Mouse (Mus musculus): ENCODE data around the gene Rcor1. TPM values are rescaled to one million over a fixed set of nuclear protein-coding genes. Genes with fewer than 3 reads are reported as not detected.

Gene Rcor1
- polyA plus RNA-seq, 1 experiment from 2014 or later: 17.0 TPM

DNA sequence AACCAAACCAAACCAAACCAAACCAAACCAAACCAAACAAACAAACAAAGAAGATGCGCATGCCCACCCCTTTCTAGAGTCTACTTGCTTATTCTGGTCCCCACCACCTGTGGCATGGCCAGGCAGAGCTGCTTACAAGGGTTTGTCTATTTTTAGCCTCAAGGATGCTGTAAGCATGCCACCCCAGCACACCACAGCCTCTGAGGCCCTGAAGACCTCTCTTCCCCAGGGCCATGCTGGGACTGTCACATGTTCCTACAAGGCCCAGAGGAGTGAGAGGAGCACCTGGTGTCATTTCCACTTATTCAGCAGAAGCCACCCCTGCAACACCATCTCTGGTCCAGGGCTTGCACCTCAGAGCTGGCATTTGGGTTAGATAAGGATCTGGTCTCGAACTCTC is 105.4 kb downstream of the Rcor1 start:
- no peak overlapping the region for H3K4me3 ChIP-seq (ENCODE audit: low read depth, low read length)
- WGBS: 83% methylated on average over 2 of the region's 2 CpGs
- no peak overlapping the region for H3K4me2 ChIP-seq
- H3K27ac ChIP-seq (ENCODE audit: low read depth): no peak overlapping the region
- ATAC-seq (ENCODE audit: insufficient read depth): no peak
- DNase-seq: no peak
- peaks cover 3% of the 10 kb centered on the region; the same call in 1 of the 2 replicates for H3K4me1 ChIP-seq (ENCODE audit: insufficient read depth)
- H3K9ac ChIP-seq: no peak overlapping the region
- no peaks in the 10 kb centered on the region for H3K9me3 ChIP-seq (ENCODE audit: low read depth, low read length)
- H3K36me3 ChIP-seq (ENCODE audit: insufficient read depth): no peaks in the 10 kb centered on the region
- TF ChIP-seq CTCF (IDR thresholded peaks at IDR 0.05; ENCODE audit: low read depth): no peak
- H3K27me3 ChIP-seq (ENCODE audit: insufficient read depth, low read length): no peaks in the 10 kb centered on the region

DNA sequence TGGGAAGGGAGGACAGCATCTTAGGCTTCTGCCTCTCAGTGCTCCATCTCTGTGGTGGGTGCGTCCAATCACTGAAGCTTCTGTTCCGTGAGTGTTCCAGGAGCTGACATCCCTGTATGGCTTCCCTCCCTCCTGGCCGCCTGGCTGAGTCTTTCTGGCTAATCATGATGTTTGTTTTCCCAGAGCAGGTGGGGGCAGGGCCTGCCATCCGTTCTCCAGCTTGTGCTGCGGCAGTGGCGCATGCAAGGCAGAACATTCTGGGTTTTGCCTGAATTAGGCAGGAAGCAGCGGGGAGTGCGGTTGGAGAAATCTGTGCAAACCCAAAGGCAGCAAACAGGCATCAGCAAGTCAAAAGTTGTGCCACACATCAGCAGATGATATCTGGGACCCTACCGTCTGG is 106.1 kb downstream of the Rcor1 start:
- ATAC-seq (ENCODE audit: insufficient read depth) (no peak), DNase-seq (peak; percentile 16)
- Histone ChIP-seq H3K4me3 (ENCODE audit: low read depth, low read length) (no peak overlapping the region), H3K36me3 (ENCODE audit: insufficient read depth) (no peaks in the 10 kb centered on the region), H3K9ac (no peak overlapping the region), H3K4me1 (ENCODE audit: insufficient read depth) (peaks cover 3% of the 10 kb centered on the region; the same call in 1 of the 2 replicates), H3K27ac (ENCODE audit: low read depth) (no peak overlapping the region), H3K27me3 (ENCODE audit: insufficient read depth, low read length) (no peaks in the 10 kb centered on the region), H3K4me2 (no peak overlapping the region), H3K9me3 (ENCODE audit: low read depth, low read length) (no peaks in the 10 kb centered on the region)
- 27% methylated on average over 9 of the region's 9 CpGs for WGBS
- TF ChIP-seq CTCF (IDR thresholded peaks at IDR 0.05; ENCODE audit: low read depth): no peak

DNA sequence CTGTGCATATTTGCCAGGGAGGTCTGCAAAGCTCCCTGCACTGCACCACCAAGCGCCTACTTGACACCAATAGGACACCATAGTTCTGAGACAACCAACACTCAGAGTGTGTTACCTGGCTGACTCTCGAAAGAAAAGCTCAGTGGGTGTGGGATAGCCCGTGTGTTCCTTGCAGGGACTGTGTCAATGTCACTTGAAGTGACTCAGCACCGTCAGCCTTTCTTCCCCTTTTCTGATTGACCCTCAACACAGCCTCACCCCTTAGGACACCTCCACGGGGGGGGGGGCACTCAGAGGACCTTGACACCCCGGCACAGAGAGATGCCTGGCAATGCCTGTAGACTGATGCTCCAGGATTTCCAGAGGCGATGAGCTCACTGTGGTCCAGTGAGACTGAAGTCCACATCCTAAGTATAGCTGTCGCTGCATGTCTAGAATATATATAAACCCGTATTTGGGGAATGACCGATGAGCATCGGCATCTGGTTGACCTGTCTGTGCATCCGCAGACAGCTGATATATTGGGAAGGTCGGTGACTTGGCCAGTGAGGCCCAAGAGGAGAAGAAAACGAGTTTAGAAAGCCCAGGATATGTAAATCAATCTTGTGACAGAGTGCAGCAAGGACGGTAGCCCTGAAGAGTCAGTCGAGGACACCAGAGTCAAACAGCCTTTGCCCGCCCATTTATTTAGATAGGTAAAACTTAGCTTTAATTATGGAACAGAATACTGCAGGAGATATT is 110.5 kb downstream of the Rcor1 start:
- Histone ChIP-seq H3K4me2 (no peak overlapping the region), H3K9me3 (ENCODE audit: low read depth, low read length) (no peaks in the 10 kb centered on the region), H3K36me3 (ENCODE audit: insufficient read depth) (no peaks in the 10 kb centered on the region), H3K27me3 (ENCODE audit: insufficient read depth, low read length) (no peaks in the 10 kb centered on the region), H3K27ac (ENCODE audit: low read depth) (no peak overlapping the region), H3K4me3 (ENCODE audit: low read depth, low read length) (no peak overlapping the region), H3K9ac (no peak overlapping the region), H3K4me1 (ENCODE audit: insufficient read depth) (no peaks in the 10 kb centered on the region; the same call in 1 of the 2 replicates)
- DNase-seq (no peak), ATAC-seq (ENCODE audit: insufficient read depth) (no peak)
- WGBS: 49% methylated on average over 17 of the region's 17 CpGs
- no peak for TF ChIP-seq CTCF (IDR thresholded peaks at IDR 0.05; ENCODE audit: low read depth)

DNA sequence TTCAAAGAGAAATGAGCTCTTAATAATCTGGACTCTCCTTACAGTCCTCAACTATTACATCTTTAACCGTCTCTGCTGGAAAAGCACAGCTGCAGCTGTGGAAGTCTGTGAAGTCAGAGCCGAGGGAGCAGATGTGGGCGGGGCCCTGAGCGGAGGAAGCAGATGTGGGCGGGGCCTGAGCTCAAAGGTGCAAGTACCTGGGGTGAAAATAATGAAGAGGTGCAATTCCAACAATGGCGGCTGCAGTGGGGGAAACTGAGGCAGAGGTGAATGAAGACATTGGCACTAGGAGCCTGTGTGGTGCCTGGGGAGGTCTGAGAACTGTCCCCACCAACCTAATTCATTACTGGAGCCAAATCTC is 111.1 kb downstream of the Rcor1 start:
- WGBS: 3% methylated on average over 6 of the region's 6 CpGs
- no peak for TF ChIP-seq CTCF (IDR thresholded peaks at IDR 0.05; ENCODE audit: low read depth)
- Histone ChIP-seq H3K4me2 (no peak overlapping the region), H3K4me3 (ENCODE audit: low read depth, low read length) (no peak overlapping the region), H3K27ac (ENCODE audit: low read depth) (no peak overlapping the region), H3K4me1 (ENCODE audit: insufficient read depth) (no peaks in the 10 kb centered on the region; the same call in 1 of the 2 replicates), H3K9me3 (ENCODE audit: low read depth, low read length) (no peaks in the 10 kb centered on the region), H3K36me3 (ENCODE audit: insufficient read depth) (no peaks in the 10 kb centered on the region), H3K9ac (no peak overlapping the region), H3K27me3 (ENCODE audit: insufficient read depth, low read length) (no peaks in the 10 kb centered on the region)
- DNase-seq: peak; percentile 42
- no peak for ATAC-seq (ENCODE audit: insufficient read depth)

DNA sequence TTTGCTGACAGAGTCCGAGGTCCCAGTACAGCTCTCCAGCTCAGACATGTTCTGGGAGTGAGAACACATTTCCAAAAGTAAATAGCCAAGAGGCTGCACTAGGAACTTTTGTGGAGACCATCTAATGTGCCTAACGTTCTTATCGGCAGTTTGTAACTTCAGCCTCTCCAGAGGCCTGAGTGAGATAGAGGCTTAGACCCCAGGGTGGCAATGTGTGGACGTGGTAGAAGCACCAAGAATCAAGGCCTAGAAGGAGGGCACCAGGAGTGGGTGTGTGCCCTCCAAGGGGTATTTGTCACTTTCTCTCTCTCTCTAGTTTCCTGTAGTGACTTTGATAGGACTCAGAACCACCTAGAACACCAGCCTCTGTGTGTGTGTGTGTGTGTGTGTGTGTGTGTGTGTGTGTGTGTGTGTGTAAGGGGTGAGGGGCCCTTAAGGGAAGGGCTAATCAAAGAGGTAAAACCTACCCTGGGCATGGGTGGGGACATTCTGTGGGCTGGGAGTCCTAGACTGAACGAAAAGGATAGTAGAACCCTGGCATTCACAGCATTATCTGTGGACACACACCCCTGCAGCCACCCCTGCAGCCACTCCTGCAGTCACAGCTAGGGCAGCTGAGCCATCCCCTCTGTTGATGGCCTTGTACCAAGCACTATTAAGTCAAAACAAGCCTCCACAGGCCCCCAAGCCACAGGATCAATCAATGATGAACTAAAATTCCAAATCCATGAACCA is 112.4 kb downstream of the Rcor1 start:
- H3K27me3 ChIP-seq (ENCODE audit: insufficient read depth, low read length): no peaks in the 10 kb centered on the region
- no peak overlapping the region for H3K4me2 ChIP-seq
- H3K9me3 ChIP-seq (ENCODE audit: low read depth, low read length): no peaks in the 10 kb centered on the region
- no peak overlapping the region for H3K27ac ChIP-seq (ENCODE audit: low read depth)
- DNase-seq (no peak), ATAC-seq (ENCODE audit: insufficient read depth) (no peak)
- no peak overlapping the region for H3K9ac ChIP-seq
- no peaks in the 10 kb centered on the region; the same call in 1 of the 2 replicates for H3K4me1 ChIP-seq (ENCODE audit: insufficient read depth)
- WGBS: 72% methylated on average over 5 of the region's 5 CpGs
- H3K36me3 ChIP-seq (ENCODE audit: insufficient read depth): no peaks in the 10 kb centered on the region
- TF ChIP-seq CTCF (IDR thresholded peaks at IDR 0.05; ENCODE audit: low read depth): no peak
- H3K4me3 ChIP-seq (ENCODE audit: low read depth, low read length): no peak overlapping the region

DNA sequence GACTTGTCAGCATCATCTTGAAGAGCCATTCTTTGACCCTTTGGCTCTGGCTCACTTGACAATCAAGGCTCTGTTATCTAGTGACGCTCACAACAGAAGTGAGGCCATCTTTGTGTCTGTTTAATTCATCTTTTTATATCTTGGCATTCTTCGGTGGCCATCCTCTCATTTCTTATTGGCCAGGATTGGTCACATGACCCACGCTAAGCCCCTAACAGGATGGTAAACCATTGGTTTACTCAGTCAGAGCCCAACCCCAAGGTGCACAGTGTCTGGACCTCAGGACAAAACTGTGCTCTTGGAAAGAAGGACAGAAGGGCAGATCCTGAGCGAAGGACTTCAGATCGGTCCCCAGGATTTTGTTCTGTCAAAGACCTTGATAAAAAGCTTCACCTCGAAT is 113.4 kb downstream of the Rcor1 start:
- WGBS: 82% methylated on average over 6 of the region's 6 CpGs
- DNase-seq (no peak), ATAC-seq (ENCODE audit: insufficient read depth) (no peak)

DNA sequence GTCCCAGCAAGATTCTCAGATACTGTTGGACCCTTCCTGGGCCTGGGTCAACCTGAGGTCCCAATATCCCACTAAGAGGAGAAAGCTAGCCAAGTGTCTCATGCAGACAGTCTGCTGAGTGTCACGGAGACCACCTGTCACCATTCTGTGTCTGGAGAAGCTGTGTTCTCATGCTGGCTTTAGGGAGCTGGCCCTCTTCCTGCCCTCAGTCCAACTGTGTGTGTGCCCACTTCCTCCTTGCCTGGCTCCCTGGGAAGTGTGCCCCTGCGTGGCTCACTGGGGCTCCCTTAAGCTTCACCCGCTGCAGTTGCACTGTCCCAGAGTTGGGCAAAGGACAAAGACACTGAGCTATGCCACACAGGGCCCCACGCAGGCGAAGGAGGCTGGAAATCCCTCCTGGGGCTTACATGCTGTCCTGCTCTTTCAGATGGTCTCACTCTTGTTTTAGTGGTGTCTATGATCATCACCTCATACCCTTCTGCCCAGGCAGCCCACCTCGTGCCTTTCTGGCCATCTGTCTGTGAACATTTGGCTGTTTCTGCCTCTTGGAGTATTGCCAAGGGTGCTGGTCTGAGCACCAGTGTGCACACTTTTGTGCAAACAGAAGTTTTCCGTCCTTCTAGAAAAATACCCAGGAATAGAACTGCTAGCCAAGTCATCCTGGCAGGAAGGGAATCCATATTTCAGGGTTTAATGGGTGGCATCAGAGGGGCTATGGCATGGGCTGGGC is 114.0 kb downstream of the Rcor1 start:
- H3K27me3 ChIP-seq (ENCODE audit: insufficient read depth, low read length): no peaks in the 10 kb centered on the region
- H3K36me3 ChIP-seq (ENCODE audit: insufficient read depth): no peaks in the 10 kb centered on the region
- no peak for TF ChIP-seq CTCF (IDR thresholded peaks at IDR 0.05; ENCODE audit: low read depth)
- no peaks in the 10 kb centered on the region; the same call in 1 of the 2 replicates for H3K4me1 ChIP-seq (ENCODE audit: insufficient read depth)
- no peak overlapping the region for H3K9ac ChIP-seq
- no peak overlapping the region for H3K4me3 ChIP-seq (ENCODE audit: low read depth, low read length)
- ATAC-seq (ENCODE audit: insufficient read depth): no peak
- WGBS: 63% methylated on average over 7 of the region's 7 CpGs
- H3K27ac ChIP-seq (ENCODE audit: low read depth): no peak overlapping the region
- peak; percentile 25 for DNase-seq
- H3K4me2 ChIP-seq: no peak overlapping the region
- H3K9me3 ChIP-seq (ENCODE audit: low read depth, low read length): no peaks in the 10 kb centered on the region

More for the DNA sequence above, 113.4 kb downstream of the Rcor1 start:
- no peak overlapping the region for H3K4me3 ChIP-seq (ENCODE audit: low read depth, low read length)
- no peak for TF ChIP-seq CTCF (IDR thresholded peaks at IDR 0.05; ENCODE audit: low read depth)
- H3K4me2 ChIP-seq: no peak overlapping the region
- H3K9me3 ChIP-seq (ENCODE audit: low read depth, low read length): no peaks in the 10 kb centered on the region
- no peak overlapping the region for H3K27ac ChIP-seq (ENCODE audit: low read depth)
- no peaks in the 10 kb centered on the region; the same call in 1 of the 2 replicates for H3K4me1 ChIP-seq (ENCODE audit: insufficient read depth)
- H3K9ac ChIP-seq: no peak overlapping the region
- no peaks in the 10 kb centered on the region for H3K27me3 ChIP-seq (ENCODE audit: insufficient read depth, low read length)
- no peaks in the 10 kb centered on the region for H3K36me3 ChIP-seq (ENCODE audit: insufficient read depth)

Data from lung, embryonic 14.5 days (tissue).